Mouse (Mus musculus): ENCODE data around the gene Adamts1.

GRCm38 (mm10) chr16:85762052-85762665, 40.8 kb downstream of the Adamts1 start:
- TF ChIP-seq EP300 (IDR thresholded peaks at IDR 0.05) = no peak
- no peak for TF ChIP-seq CTCF (IDR thresholded peaks at IDR 0.05)
